Mouse (Mus musculus) neural tube, embryonic 14.5 days (tissue): ENCODE results near the gene Acy3. TPM values are rescaled to one million over a fixed set of nuclear protein-coding genes. Genes with fewer than 3 reads are reported as not detected.
"Not testable (repeated sequence)": the region's sequence is repeated elsewhere in the genome, so short reads cannot be mapped to it uniquely, and the experiment has no call there.

Experiments used
- ATAC-seq: fragments of 200-750 bp; cut with Nextera tagmentation; 2 replicates; pipeline ENCODE4 v1.8.0; 2017; ENCODE audit warnings: low read depth, mild to moderate bottlenecking, moderate TSS enrichment, moderate library complexity
- H3K27ac ChIP-seq: fragments of 300-500 bp; sonication (generic); 2 replicates; pipeline ENCODE4 v1.5.1; 2014; ENCODE audit warnings: low read depth, mild to moderate bottlenecking, control low read depth, low read length, moderate library complexity, mixed read lengths
- H3K27me3 ChIP-seq: fragments of 300-500 bp; sonication (generic); 2 replicates; pipeline ENCODE4 v1.6.1; 2014; ENCODE audit warnings: low read length; ENCODE audit not compliant: control insufficient read depth, insufficient read depth
- H3K36me3 ChIP-seq: fragments of 300-500 bp; sonication (generic); 2 replicates; pipeline ENCODE4 v1.6.1; 2014; ENCODE audit warnings: low read length, mixed read lengths; ENCODE audit not compliant: control insufficient read depth, insufficient read depth
- H3K4me1 ChIP-seq: fragments of 300-500 bp; sonication (generic); 2 replicates; pipeline ENCODE4 v1.6.1; 2014; ENCODE audit warnings: low read length; ENCODE audit not compliant: control insufficient read depth, insufficient read depth
- H3K4me2 ChIP-seq: fragments of 300-500 bp; sonication (generic); 2 replicates; pipeline ENCODE4 v1.6.1; 2014; ENCODE audit warnings: mild to moderate bottlenecking, low read depth, low read length, control low read depth
- H3K4me3 ChIP-seq: fragments of 300-500 bp; sonication (generic); 2 replicates; pipeline ENCODE4 v1.5.1; 2014; ENCODE audit warnings: low read depth, low read length, control low read depth, mixed read lengths
- H3K9ac ChIP-seq: fragments of 300-500 bp; sonication (generic); replicated peaks from 2 replicates; pipeline ENCODE4 v1.6.1; 2014; ENCODE audit warnings: low read depth, mild to moderate bottlenecking, control low read depth, low read length, mixed read lengths
- H3K9me3 ChIP-seq: fragments of 300-500 bp; sonication (generic); 2 replicates; pipeline ENCODE4 v1.6.1; 2016; ENCODE audit warnings: low read length; ENCODE audit not compliant: control insufficient read depth
- WGBS: fragments of 180-500 bp; shearing (Covaris S2); extraction: QIAGEN DNeasy Blood & Tissue Kit; methylation state at CpG from one replicate; pipeline ENCODE4 v1.1.7; 2014; 5-methylcytosine and 5-hydroxymethylcytosine counted together
- polyA plus RNA-seq: library from polyadenylated mRNA; unstranded; fragments of >200 nt; fragmentation: Nextera tagmentation; extraction: Ambion mirVana; gene quantifications from 2 replicates; pipeline ENCODE4 v1.2.1, GENCODE M21; 2014

Acy3 gene
- polyA plus RNA-seq, 1 experiment from 2014 or later, result 1.6 TPM

GRCm38 (mm10) chr19:3952099-3952498, 34.3 kb upstream of the Acy3 start:
- Histone ChIP-seq H3K4me2 (no peak overlapping the region), H3K36me3 (no peaks in the 10 kb centered on the region), H3K4me1 (no peaks in the 10 kb centered on the region), H3K4me3 (no peak overlapping the region), H3K9me3 (no peaks in the 10 kb centered on the region), H3K27me3 (no peaks in the 10 kb centered on the region), H3K27ac (no peak overlapping the region), H3K9ac (no peak overlapping the region)
- no peak for ATAC-seq
- 53% methylated on average over 1 of the region's 1 CpGs for WGBS

GRCm38 (mm10) chr19:3955033-3955432, 31.3 kb upstream of the Acy3 start:
- H3K27me3 ChIP-seq, result no peaks in the 10 kb centered on the region
- no peaks in the 10 kb centered on the region for H3K9me3 ChIP-seq
- no peak overlapping the region for H3K9ac ChIP-seq
- H3K27ac ChIP-seq, result no peak overlapping the region
- no peaks in the 10 kb centered on the region for H3K36me3 ChIP-seq
- no peaks in the 10 kb centered on the region for H3K4me1 ChIP-seq
- 77% methylated on average over 3 of the region's 3 CpGs for WGBS
- no peak for ATAC-seq
- no peak overlapping the region for H3K4me3 ChIP-seq
- H3K4me2 ChIP-seq, result no peak overlapping the region

GRCm38 (mm10) chr19:3955804-3956203, 30.6 kb upstream of the Acy3 start:
- no peak overlapping the region for H3K4me2 ChIP-seq
- no peak for ATAC-seq
- H3K9ac ChIP-seq, result no peak overlapping the region
- no peaks in the 10 kb centered on the region for H3K36me3 ChIP-seq
- no peaks in the 10 kb centered on the region for H3K4me1 ChIP-seq
- H3K9me3 ChIP-seq, result no peaks in the 10 kb centered on the region
- H3K4me3 ChIP-seq, result no peak overlapping the region
- no peak overlapping the region for H3K27ac ChIP-seq
- H3K27me3 ChIP-seq, result no peaks in the 10 kb centered on the region
- 54% methylated on average over 4 of the region's 4 CpGs for WGBS

- 84% methylated on average over 5 of the region's 5 CpGs for WGBS
- not testable (repeated sequence) for H3K4me1 ChIP-seq, H3K27ac ChIP-seq, H3K9me3 ChIP-seq, ATAC-seq, H3K4me2 ChIP-seq, H3K36me3 ChIP-seq, H3K27me3 ChIP-seq, H3K4me3 ChIP-seq, H3K9ac ChIP-seq
These were observed 28.9 kb upstream of the Acy3 start for GRCm38 (mm10) chr19:3957296-3958036.

- no peak for ATAC-seq
- H3K27me3 ChIP-seq, result no peaks in the 10 kb centered on the region
- H3K36me3 ChIP-seq, result no peaks in the 10 kb centered on the region
- H3K4me3 ChIP-seq, result no peak within 1 kb of the TSS
- no peaks in the 10 kb centered on the region for H3K4me1 ChIP-seq
- H3K9me3 ChIP-seq, result no peaks in the 10 kb centered on the region
- H3K4me2 ChIP-seq, result no peak within 1 kb of the TSS
- H3K9ac ChIP-seq, result no peak within 1 kb of the TSS
- WGBS, result 81% methylated on average over 4 of the region's 4 CpGs
- no peak within 1 kb of the TSS for H3K27ac ChIP-seq
These were observed 27.9 kb upstream of the Acy3 start, which contains the start of gene Aldh3b3 for GRCm38 (mm10) chr19:3958470-3958869. Gene Aldh3b3 (plus strand): TSS chr19:3958645.

- ATAC-seq, result no peak
- Histone ChIP-seq H3K9ac (no peak overlapping the region), H3K4me2 (no peak overlapping the region), H3K4me1 (no peaks in the 10 kb centered on the region), H3K27me3 (no peaks in the 10 kb centered on the region), H3K9me3 (no peaks in the 10 kb centered on the region), H3K36me3 (no peaks in the 10 kb centered on the region), H3K27ac (no peak overlapping the region), H3K4me3 (no peak overlapping the region)
These were observed 27.3 kb upstream of the Acy3 start for GRCm38 (mm10) chr19:3959030-3959429.

GRCm38 (mm10) chr19:3960211-3960610, 26.2 kb upstream of the Acy3 start:
- ATAC-seq, result no peak
- H3K4me3 ChIP-seq, result no peak overlapping the region
- no peaks in the 10 kb centered on the region for H3K9me3 ChIP-seq
- no peak overlapping the region for H3K4me2 ChIP-seq
- no peaks in the 10 kb centered on the region for H3K4me1 ChIP-seq
- H3K9ac ChIP-seq, result no peak overlapping the region
- 88% methylated on average over 5 of the region's 5 CpGs for WGBS
- H3K27ac ChIP-seq, result no peak overlapping the region
- no peaks in the 10 kb centered on the region for H3K27me3 ChIP-seq
- H3K36me3 ChIP-seq, result no peaks in the 10 kb centered on the region

GRCm38 (mm10) chr19:3961805-3962204, 24.6 kb upstream of the Acy3 start:
- H3K27ac ChIP-seq, H3K27me3 ChIP-seq, H3K9me3 ChIP-seq, H3K4me1 ChIP-seq, H3K36me3 ChIP-seq, H3K4me2 ChIP-seq, H3K9ac ChIP-seq, H3K4me3 ChIP-seq, ATAC-seq: not testable (repeated sequence)
- 88% methylated on average over 6 of the region's 6 CpGs for WGBS

GRCm38 (mm10) chr19:3962469-3962868, 23.9 kb upstream of the Acy3 start:
- H3K27ac ChIP-seq, result no peak overlapping the region
- no peak overlapping the region for H3K4me2 ChIP-seq
- H3K27me3 ChIP-seq, result no peaks in the 10 kb centered on the region
- H3K9me3 ChIP-seq, result no peaks in the 10 kb centered on the region
- WGBS, result 15% methylated on average over 2 of the region's 2 CpGs
- H3K4me1 ChIP-seq, result no peaks in the 10 kb centered on the region
- no peak overlapping the region for H3K9ac ChIP-seq
- no peak for ATAC-seq
- H3K4me3 ChIP-seq, result no peak overlapping the region
- no peaks in the 10 kb centered on the region for H3K36me3 ChIP-seq
